Mouse (Mus musculus): Measurements from ENCODE around the gene Capns1.

DNA sequence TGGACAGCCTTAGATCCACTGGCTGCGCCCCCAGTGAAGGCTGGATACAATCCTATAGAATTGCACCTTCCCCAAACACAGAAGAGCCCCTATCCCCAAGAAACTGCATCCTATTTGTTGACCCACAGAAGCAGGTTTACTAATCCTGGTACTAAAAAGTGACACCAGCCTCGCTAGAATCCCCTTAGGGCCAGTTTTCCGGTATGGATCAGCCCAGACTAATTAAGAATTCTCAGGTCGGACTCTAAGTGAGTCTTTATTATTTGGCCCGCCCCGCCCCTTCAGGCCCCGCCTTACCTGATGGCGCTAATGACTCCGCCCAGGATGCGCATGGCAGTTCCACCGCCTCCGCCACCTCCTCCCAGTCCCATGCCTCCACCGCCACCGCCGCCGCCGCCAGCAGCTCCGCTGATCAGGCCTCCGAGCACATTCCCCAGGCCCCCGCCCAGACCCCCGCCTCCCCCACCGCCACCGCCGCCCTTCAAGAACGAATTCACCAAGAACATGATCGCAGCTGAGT, 5.0 kb downstream of the Capns1 start:
- no peak for TF ChIP-seq CTCF (IDR thresholded peaks at IDR 0.05; ENCODE audit: low read depth)
- TF ChIP-seq EP300 (IDR thresholded peaks at IDR 0.05; ENCODE audit: low read depth): no peak

Data from heart, postnatal 0 days (tissue).